Mouse (Mus musculus) kidney, adult 11 months (tissue): ENCODE data around the gene Ablim2.
A peak's percentile ranks its signal among the peaks of the same experiment; 100 is the strongest.

Source experiments
- DNase-seq: peaks from one replicate; pipeline ENCODE4 v3.0.0; 2022

Ablim2 gene

GRCm38 (mm10) chr5:35739536-35740278 is 18.0 kb upstream of the Ablim2 start, which contains the start of gene Sh3tc1:
Gene Sh3tc1 (minus strand): TSS chr5:35739987.
- DNase-seq = peak; percentile 90

- DNase-seq = no peak
Measured at GRCm38 (mm10) chr5:35740716-35741115, 17.0 kb upstream of the Ablim2 start.

GRCm38 (mm10) chr5:35741225-35741820 is 16.4 kb upstream of the Ablim2 start:
- DNase-seq = no peak

- DNase-seq = peak; percentile 84
Measured at GRCm38 (mm10) chr5:35743238-35743951, 14.3 kb upstream of the Ablim2 start.

GRCm38 (mm10) chr5:35743990-35744722 is 13.5 kb upstream of the Ablim2 start:
- DNase-seq = no peak

- no peak for DNase-seq
Measured at GRCm38 (mm10) chr5:35745406-35745805, 12.3 kb upstream of the Ablim2 start.

- peak; percentile 54 for DNase-seq
Measured at GRCm38 (mm10) chr5:35746910-35747309, 10.8 kb upstream of the Ablim2 start.

- DNase-seq = no peak
Measured at GRCm38 (mm10) chr5:35749416-35749815, 8.3 kb upstream of the Ablim2 start.

- DNase-seq = no peak
Measured at GRCm38 (mm10) chr5:35750026-35750425, 7.7 kb upstream of the Ablim2 start.

- no peak for DNase-seq
Measured at GRCm38 (mm10) chr5:35751016-35751415, 6.7 kb upstream of the Ablim2 start.

GRCm38 (mm10) chr5:35755131-35755733 is 2.4 kb upstream of the Ablim2 start:
- peak; percentile 72 for DNase-seq

- no peak for DNase-seq
Measured at GRCm38 (mm10) chr5:35756020-35756419, 1.7 kb upstream of the Ablim2 start.

GRCm38 (mm10) chr5:35756997-35757638 is 562 bp upstream of the Ablim2 start:
- no peak for DNase-seq

- DNase-seq = no peak
Measured at GRCm38 (mm10) chr5:35758081-35759053, 687 bp downstream of the Ablim2 start.

GRCm38 (mm10) chr5:35761323-35761722 is 3.6 kb downstream of the Ablim2 start:
- DNase-seq = no peak

- DNase-seq = no peak
Measured at GRCm38 (mm10) chr5:35762388-35762787, 4.7 kb downstream of the Ablim2 start.

- no peak for DNase-seq
Measured at GRCm38 (mm10) chr5:35762850-35763249, 5.2 kb downstream of the Ablim2 start.

- no peak for DNase-seq
Measured at GRCm38 (mm10) chr5:35765909-35766308, 8.2 kb downstream of the Ablim2 start.

GRCm38 (mm10) chr5:35768525-35768924 is 10.8 kb downstream of the Ablim2 start:
- DNase-seq = no peak

- no peak for DNase-seq
Measured at GRCm38 (mm10) chr5:35768997-35769396, 11.3 kb downstream of the Ablim2 start.

- DNase-seq = no peak
Measured at GRCm38 (mm10) chr5:35770246-35770645, 12.6 kb downstream of the Ablim2 start.
